Mouse (Mus musculus) ES-Bruce4 (cell line): ENCODE measurements around the gene Lrr1.

ENCODE experiments used
- CTCF ChIP-seq: IDR thresholded peaks from one replicate; pipeline ENCODE4 v1.8.1; 2011; ENCODE audit warnings: low read depth, low read length
- POLR2A ChIP-seq: IDR thresholded peaks from one replicate; pipeline ENCODE4 v1.8.1; 2011; ENCODE audit warnings: low read length; ENCODE audit not compliant: insufficient read depth

DNA sequence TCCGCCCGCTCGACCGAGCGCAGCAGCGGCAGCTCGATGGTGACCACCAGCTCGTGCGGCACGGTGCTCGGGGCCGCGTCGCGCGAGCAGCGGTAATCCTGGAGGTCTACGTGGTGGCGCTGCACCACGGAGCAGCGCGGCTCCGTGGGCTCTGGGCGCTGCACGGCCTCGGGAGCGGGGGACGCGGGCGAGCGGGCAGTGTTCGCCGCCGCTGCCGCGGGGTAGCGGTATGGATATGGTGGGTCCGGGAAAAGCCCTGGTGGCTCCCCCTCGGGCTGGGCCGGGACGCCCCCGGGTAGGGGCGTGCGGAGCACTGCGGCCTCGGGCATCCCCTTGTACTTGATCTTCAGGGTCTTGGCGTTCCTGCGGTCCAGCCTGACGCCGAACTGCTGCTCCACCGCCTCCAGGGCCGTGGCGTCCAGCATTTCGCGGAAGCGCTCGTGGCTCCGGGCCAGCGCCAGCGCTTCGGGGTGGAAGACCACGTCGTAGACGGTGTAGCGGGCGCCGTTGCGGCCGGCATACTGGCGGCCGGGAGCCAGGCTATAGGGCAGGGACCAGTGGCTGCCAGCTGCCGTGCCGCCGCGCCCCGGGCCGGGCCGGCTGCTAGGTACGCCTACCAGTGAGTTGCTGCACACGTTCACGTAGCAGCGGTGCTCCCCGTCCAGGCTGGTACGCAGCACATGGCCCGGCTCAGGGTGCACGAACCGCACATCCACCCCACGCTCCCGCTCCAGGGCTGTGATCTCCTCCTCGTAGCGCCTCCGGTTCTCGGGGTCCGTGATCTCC, 29.0 kb downstream of the Lrr1 start:
- no peak for TF ChIP-seq CTCF
- TF ChIP-seq POLR2A, result no peak
